15 mouse cellular contexts compared by ENCODE assay signal in genomic region chr10:13856438-13856837, GRCm38 (mm10).
"Had no signal": no experiment of that assay in that cellular context is flagged by ENCODE, and none has a peak within 500 bp of the region (broad histone marks: within the 10 kb centered on the region; RNA-seq: fewer than 3 reads in every experiment).

No protein-coding gene starts in this region.

- H3K4me2 ChIP-seq: liver, embryonic 11.5 days; liver, embryonic 15.5 days; midbrain, embryonic 11.5 days; midbrain, embryonic 15.5 days; neural tube, embryonic 12.5 days; stomach, embryonic 15.5 days had no signal

- DNase-seq: kidney, adult 11 months; kidney, postnatal 25 days; thymus, adult 2 months; thymus, postnatal 25 days had no signal

- H3K9ac ChIP-seq: liver, embryonic 15.5 days; midbrain, embryonic 15.5 days; neural tube, embryonic 12.5 days; stomach, embryonic 15.5 days had no signal

- H3K9me3 ChIP-seq: limb, embryonic 10.5 days; liver, embryonic 15.5 days; midbrain, embryonic 15.5 days; neural tube, embryonic 12.5 days; stomach, embryonic 15.5 days had no signal

- H3K36me3 ChIP-seq: limb, embryonic 10.5 days; liver, embryonic 15.5 days; midbrain, embryonic 15.5 days; neural tube, embryonic 12.5 days; stomach, embryonic 15.5 days had no signal

- H3K27me3 ChIP-seq: liver, embryonic 15.5 days; megakaryocyte, embryonic 14.5 days; midbrain, embryonic 15.5 days; neural tube, embryonic 12.5 days; stomach, embryonic 15.5 days had no signal

- H3K27ac ChIP-seq: left cerebral cortex, adult 2 months; limb, embryonic 10.5 days; liver, embryonic 15.5 days; macrophage; midbrain, embryonic 15.5 days; neural tube, embryonic 12.5 days; stomach, embryonic 15.5 days had no signal

- H3K4me3 ChIP-seq: left cerebral cortex, adult 2 months; limb, embryonic 10.5 days; liver, embryonic 15.5 days; megakaryocyte, embryonic 14.5 days; midbrain, embryonic 15.5 days; neural tube, embryonic 12.5 days; stomach, embryonic 15.5 days had no signal

- ATAC-seq: inflammation-experienced regulatory T-cells, adult 6 months; midbrain, embryonic 15.5 days had no signal

- H3K4me1 ChIP-seq: liver, embryonic 15.5 days; megakaryocyte, embryonic 14.5 days; stomach, embryonic 15.5 days had no signal
